Mouse (Mus musculus): ENCODE data around the gene Kctd10. TPM values are rescaled to one million over a fixed set of nuclear protein-coding genes. Genes with fewer than 3 reads are reported as not detected.

The Kctd10 gene
- polyA plus RNA-seq (2021; fragmentation: Nextera tagmentation), result 30.7 and 31.9 TPM in 2 replicates
- long read RNA-seq, experiment 1, transcript Kctd10-202 (7 exons, 3,103 nt), result major isoform, 260 of 324 reads
- long read RNA-seq, experiment 1, transcript Kctd10-201 (7 exons, 1,026 nt), result minor isoform, 32 of 324 reads
- long read RNA-seq, experiment 1, partial matches to known transcripts, result 15 of 324 reads
- long read RNA-seq, experiment 1, other reads (novel, unspliced or antisense), result 17 of 324 reads
- long read RNA-seq, experiment 2, transcript Kctd10-202 (7 exons, 3,103 nt), result major isoform, 28 of 48 reads
- long read RNA-seq, experiment 2, partial matches to known transcripts, result 4 of 48 reads
- long read RNA-seq, experiment 2, other reads (novel, unspliced or antisense), result 13 of 48 reads

GRCm38 (mm10) chr5:114380209-114381012, at the start of gene Kctd10, which contains the start of gene Ube3b:
Kctd10 (minus strand) TSS chr5:114380508.
Ube3b (plus strand) TSS chr5:114380607.

Other genes starting within 250 kb of the Kctd10 start
- 1.3 and 1.6 TPM in 2 replicates for gene Acacb, start 234.0 kb downstream of the Kctd10 start, polyA plus RNA-seq (2021; fragmentation: Nextera tagmentation)
- not detected in 2 replicates for gene Foxn4, start 106.7 kb downstream of the Kctd10 start, polyA plus RNA-seq (2021; fragmentation: Nextera tagmentation)
- 0.83 and 0.94 TPM in 2 replicates for gene Myo1h, start 91.3 kb downstream of the Kctd10 start, polyA plus RNA-seq (2021; fragmentation: Nextera tagmentation)
- 34.7 and 92.1 TPM in 2 replicates for gene Ube3b, start 99 bp upstream of the Kctd10 start, polyA plus RNA-seq (2021; fragmentation: Nextera tagmentation)
- 17.7 and 18.1 TPM in 2 replicates for gene Mmab, start 63.6 kb upstream of the Kctd10 start, polyA plus RNA-seq (2021; fragmentation: Nextera tagmentation)
- 26.3 and 28.4 TPM in 2 replicates for gene Mvk, start 63.8 kb upstream of the Kctd10 start, polyA plus RNA-seq (2021; fragmentation: Nextera tagmentation)
- 0.51 and 2.6 TPM in 2 replicates for gene Fam222a, start 187.5 kb upstream of the Kctd10 start, polyA plus RNA-seq (2021; fragmentation: Nextera tagmentation)